Mouse (Mus musculus) G1E (cell line): Measurements from ENCODE around the gene Serinc3. TPM values are rescaled to one million over a fixed set of nuclear protein-coding genes. Genes with fewer than 3 reads are reported as not detected.

Experiments
- ATAC-seq: 2 replicates; pipeline ENCODE4 v1.8.0; 2016; ENCODE audit warnings: mild to moderate bottlenecking; ENCODE audit not compliant: insufficient number of reproducible peaks, poor library complexity, low FRiP score, severe bottlenecking; ENCODE audit errors: extremely low read depth
- DNase-seq: peaks from one replicate; pipeline ENCODE4 v3.0.0; 2012; ENCODE audit warnings: low spot score
- H3K27me3 ChIP-seq: 2 replicates; pipeline ENCODE4 v1.6.1; 2012; ENCODE audit warnings: mild to moderate bottlenecking, low read length, inconsistent platforms; ENCODE audit not compliant: insufficient read depth
- H3K36me3 ChIP-seq: replicated peaks from 2 replicates; pipeline ENCODE3; 2012; ENCODE audit warnings: mild to moderate bottlenecking, inconsistent platforms
- H3K4me1 ChIP-seq: 2 replicates; pipeline ENCODE4 v1.6.1; 2012; ENCODE audit warnings: low read depth, low read length, inconsistent platforms, mixed read lengths; ENCODE audit not compliant: insufficient read depth
- H3K4me3 ChIP-seq: 2 replicates; pipeline ENCODE4 v1.5.1; 2012; ENCODE audit warnings: low read depth, mild to moderate bottlenecking, inconsistent platforms, low read length, moderate library complexity, mixed read lengths
- H3K9me3 ChIP-seq: replicated peaks from 2 replicates; pipeline ENCODE4 v1.6.1; 2012; ENCODE audit warnings: inconsistent platforms
- CTCF ChIP-seq: IDR thresholded peaks from 2 replicates; pipeline ENCODE4 v1.5.1; 2012; ENCODE audit warnings: low read depth, low read length, inconsistent platforms, mixed read lengths
- GATA1 ChIP-seq: IDR thresholded peaks from 2 replicates; pipeline ENCODE4 v1.6.1; 2012; ENCODE audit warnings: borderline replicate concordance, low read length, inconsistent platforms, mixed read lengths
- GATA2 ChIP-seq: IDR thresholded peaks from 2 replicates; pipeline ENCODE4 v1.6.1; 2012; ENCODE audit warnings: low read depth, low read length, inconsistent platforms, borderline replicate concordance
- POLR2AphosphoS5 ChIP-seq: IDR thresholded peaks from 2 replicates; pipeline ENCODE4 v1.6.1; 2012; ENCODE audit warnings: low read depth, low read length, inconsistent platforms; ENCODE audit not compliant: insufficient replicate concordance
- TAL1 ChIP-seq: conservative IDR thresholded peaks from 2 replicates; pipeline ENCODE4 v1.6.1; 2012; ENCODE audit warnings: low read depth, low read length, inconsistent platforms, mixed read lengths
- polyA plus RNA-seq: library from polyadenylated mRNA; stranded (reverse); fragments of >175 nt; gene quantifications from 2 replicates; pipeline ENCODE4 v1.2.3, GENCODE M21; 2012
- total RNA-seq, 2 experiments: library from RNA; stranded (forward) in 1 of 2; stranded (reverse) in 1 of 2; fragments of 200-1000 nt in 1 of 2; fragments of >200 nt in 1 of 2; fragmentation: Nextera tagmentation in 1 of 2; gene quantifications; 2 replicates each; pipeline ENCODE4 v1.2.3; 2014 to 2017

The Serinc3 gene
- total and polyA plus RNA-seq, 3 experiments, result 7.2 to 156 (median 55.0) TPM

DNA sequence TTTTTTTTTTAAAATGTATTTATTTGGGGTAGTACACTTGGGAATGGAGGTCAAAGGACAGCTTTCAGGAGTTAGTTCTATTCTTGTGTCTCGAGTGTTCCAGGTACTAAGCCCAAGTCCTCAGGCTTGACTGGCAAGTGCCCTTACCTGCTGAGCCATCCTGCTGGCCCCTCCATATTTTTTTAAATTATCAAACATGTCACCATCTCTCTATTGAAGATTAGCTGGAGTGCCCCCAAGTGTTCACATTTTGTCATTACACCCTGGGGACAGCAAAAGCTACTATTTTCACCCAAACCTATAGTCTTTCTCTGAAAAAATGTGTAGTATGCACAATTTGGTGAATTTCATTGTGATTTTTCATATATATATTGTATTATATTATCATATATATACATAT lies 52.8 kb downstream of the Serinc3 start:
- no peaks in the 10 kb centered on the region for H3K36me3 ChIP-seq
- H3K9me3 ChIP-seq, result no peaks in the 10 kb centered on the region
- peaks cover 23% of the 10 kb centered on the region for H3K27me3 ChIP-seq
- ATAC-seq, result no peak
- no peak overlapping the region for H3K4me3 ChIP-seq
- peaks cover 2% of the 10 kb centered on the region; the same call in 1 of the 2 replicates for H3K4me1 ChIP-seq
- DNase-seq, result no peak
- TF ChIP-seq CTCF (0 out of 2 replicates have a peak, but pooled peaks have one; percentile 9), GATA1 (no peak)

DNA sequence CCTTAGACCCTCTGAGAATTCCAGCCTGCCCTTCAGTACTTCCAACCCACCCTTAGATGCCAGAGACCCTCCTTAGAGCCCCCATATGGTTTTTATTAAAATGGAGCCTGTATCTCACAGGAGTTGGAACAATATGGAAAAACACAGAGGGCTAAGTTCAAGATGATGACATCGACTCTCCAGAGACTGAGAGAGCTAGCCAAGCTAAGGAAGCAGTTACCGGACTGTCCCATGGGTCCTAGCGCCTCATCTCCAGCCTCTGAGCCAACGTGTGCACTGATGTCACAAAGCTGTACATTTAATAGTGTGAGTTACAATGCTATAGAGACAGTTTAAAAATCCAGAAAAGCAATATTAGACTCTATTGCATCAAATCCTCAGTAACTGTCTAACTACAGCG lies 53.9 kb downstream of the Serinc3 start:
- TF ChIP-seq POLR2AphosphoS5 (no peak), GATA2 (no peak), GATA1 (no peak), TAL1 (no peak), CTCF (no peak)
- H3K36me3 ChIP-seq, result no peaks in the 10 kb centered on the region
- H3K4me1 ChIP-seq, result peaks cover 2% of the 10 kb centered on the region; the same call in 1 of the 2 replicates
- DNase-seq, result no peak
- no peak for ATAC-seq
- no peak overlapping the region for H3K4me3 ChIP-seq
- H3K27me3 ChIP-seq, result peaks cover 15% of the 10 kb centered on the region
- H3K9me3 ChIP-seq, result no peaks in the 10 kb centered on the region

DNA sequence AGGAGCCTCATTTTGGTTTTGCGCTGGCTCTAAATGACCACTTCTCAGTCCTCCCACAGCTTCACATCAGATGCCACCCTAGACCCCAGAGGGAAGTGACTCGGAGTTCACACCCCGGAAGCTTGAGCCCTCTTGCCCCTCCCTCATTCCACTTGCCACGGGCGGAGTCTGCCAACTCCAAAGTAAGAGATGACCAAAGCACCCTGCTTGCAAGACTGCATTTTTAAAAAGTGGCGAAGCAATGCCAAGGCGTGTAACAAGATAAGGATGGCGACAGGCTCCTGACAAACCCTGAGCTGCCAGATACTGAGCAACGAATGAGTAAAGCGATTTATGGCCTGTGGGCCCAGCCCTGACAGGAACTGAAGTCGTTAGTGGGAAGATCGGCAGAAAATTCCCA lies 54.7 kb downstream of the Serinc3 start:
- no peak for DNase-seq
- TF ChIP-seq POLR2AphosphoS5 (no peak), GATA1 (no peak), CTCF (no peak), TAL1 (no peak), GATA2 (no peak)
- Histone ChIP-seq H3K4me1 (peaks cover 2% of the 10 kb centered on the region; the same call in 1 of the 2 replicates), H3K36me3 (no peaks in the 10 kb centered on the region), H3K9me3 (no peaks in the 10 kb centered on the region), H3K27me3 (peaks cover 9% of the 10 kb centered on the region), H3K4me3 (no peak overlapping the region)
- ATAC-seq, result no peak

DNA sequence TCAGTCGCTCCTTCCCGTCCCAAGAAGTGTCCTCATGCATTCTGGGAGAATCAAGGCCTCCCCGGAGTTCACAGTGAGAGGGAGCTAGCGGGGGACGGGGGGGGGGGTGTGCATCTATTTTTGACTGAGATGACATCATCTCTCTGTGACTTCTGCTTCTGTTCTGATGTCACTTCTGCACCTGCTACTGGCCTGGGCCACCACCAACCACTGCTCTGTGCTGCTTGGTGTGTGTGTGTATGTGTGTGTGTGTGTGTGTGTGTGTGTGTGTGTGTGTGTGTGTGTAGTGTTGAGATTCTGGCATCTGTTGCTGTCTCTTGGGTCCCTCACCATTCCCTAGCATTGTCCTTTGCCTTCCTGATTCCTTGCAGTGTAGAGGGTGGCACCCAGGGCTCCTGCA lies 57.4 kb downstream of the Serinc3 start:
- no peak for TF ChIP-seq POLR2AphosphoS5
- TF ChIP-seq GATA1, result no peak
- no peak for TF ChIP-seq CTCF
- TF ChIP-seq GATA2, result no peak
- no peak for TF ChIP-seq TAL1
- H3K27me3 ChIP-seq, result no peaks in the 10 kb centered on the region
- H3K4me1 ChIP-seq, result no peaks in the 10 kb centered on the region
- no peak overlapping the region for H3K4me3 ChIP-seq
- no peaks in the 10 kb centered on the region for H3K9me3 ChIP-seq
- DNase-seq (no peak), ATAC-seq (no peak)
- no peaks in the 10 kb centered on the region for H3K36me3 ChIP-seq

DNA sequence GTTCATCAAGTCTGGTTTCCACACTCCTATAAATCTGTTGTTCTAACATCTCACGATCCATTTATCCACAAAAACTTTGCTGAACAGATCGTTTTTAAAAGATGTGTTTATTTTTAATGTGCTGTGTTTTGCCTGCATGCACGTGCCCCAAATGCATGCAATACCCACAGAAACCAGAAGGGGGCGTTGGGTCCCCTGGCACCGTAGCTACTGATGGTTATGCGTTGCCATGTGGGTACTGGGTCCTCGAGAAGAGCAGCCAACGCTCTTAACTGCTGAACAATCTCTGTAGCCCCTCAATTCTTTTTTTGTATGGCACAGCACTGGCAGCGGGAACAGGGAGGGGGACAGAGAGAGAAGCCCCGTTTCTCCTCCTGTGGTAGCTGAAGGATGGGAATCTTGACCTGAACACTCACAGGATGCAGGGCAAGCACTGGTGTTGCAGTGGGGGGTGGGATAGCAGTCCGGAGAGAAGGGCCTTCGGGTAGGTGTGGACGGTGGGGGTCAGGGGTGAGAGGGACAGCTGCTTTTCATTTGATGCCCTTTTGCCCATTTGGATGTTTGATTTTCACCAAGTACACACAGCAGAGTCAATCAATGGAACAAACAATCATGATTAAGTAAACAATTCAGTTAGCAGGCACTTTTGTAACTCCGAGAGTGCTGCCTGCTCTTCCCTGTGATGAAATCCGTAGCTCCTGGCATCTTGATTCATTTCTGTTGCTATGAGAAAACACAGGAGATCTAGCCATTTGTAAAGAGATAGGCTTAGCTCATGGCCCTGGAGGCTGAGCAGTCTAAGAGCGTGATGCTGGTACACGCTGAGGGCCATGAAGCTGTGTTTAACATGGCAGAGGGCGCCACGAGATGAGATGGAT lies 58.3 kb downstream of the Serinc3 start:
- no peaks in the 10 kb centered on the region for H3K27me3 ChIP-seq
- no peak for TF ChIP-seq GATA1
- TF ChIP-seq CTCF, result peak; percentile 67
- TF ChIP-seq POLR2AphosphoS5, result no peak
- TF ChIP-seq GATA2, result no peak
- no peak for DNase-seq
- ATAC-seq, result no peak
- no peak overlapping the region for H3K4me3 ChIP-seq
- H3K36me3 ChIP-seq, result no peaks in the 10 kb centered on the region
- H3K4me1 ChIP-seq, result no peaks in the 10 kb centered on the region
- H3K9me3 ChIP-seq, result no peaks in the 10 kb centered on the region

DNA sequence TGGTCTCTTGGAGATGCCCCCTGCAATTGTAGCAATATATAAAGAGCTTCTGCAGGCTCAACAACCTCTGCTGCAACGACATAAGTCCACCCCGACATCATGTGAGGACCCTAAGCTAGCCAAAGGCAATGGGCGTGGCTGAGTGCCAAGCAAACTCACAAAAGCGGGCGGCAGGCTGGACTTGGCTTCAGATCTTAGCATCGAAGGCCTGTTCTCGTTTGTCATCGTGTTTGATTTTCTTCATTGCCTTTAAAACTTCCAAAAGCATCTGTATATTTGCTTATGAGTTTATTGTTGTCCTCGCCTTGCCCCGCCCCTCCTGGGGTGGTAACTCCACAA lies 60.9 kb downstream of the Serinc3 start:
- no peaks in the 10 kb centered on the region for H3K9me3 ChIP-seq
- DNase-seq (no peak), ATAC-seq (no peak)
- TF ChIP-seq POLR2AphosphoS5, result no peak
- TF ChIP-seq GATA1, result no peak
- TF ChIP-seq GATA2, result no peak
- TF ChIP-seq TAL1, result no peak
- no peak for TF ChIP-seq CTCF
- H3K36me3 ChIP-seq, result no peaks in the 10 kb centered on the region
- H3K4me1 ChIP-seq, result no peaks in the 10 kb centered on the region
- no peaks in the 10 kb centered on the region for H3K27me3 ChIP-seq
- no peak overlapping the region for H3K4me3 ChIP-seq
